Mouse (Mus musculus) kidney, postnatal 14 days (tissue): ENCODE measurements around the gene Hist3h2ba.
A peak's percentile ranks its signal among the peaks of the same experiment; 100 is the strongest.

Experiments
- DNase-seq: peaks from one replicate; pipeline ENCODE4 v3.0.0; 2022; ENCODE audit warnings: mixed read lengths

Hist3h2ba gene

GRCm38 (mm10) chr11:58991911-58992310, 43.2 kb downstream of the Hist3h2ba start:
- DNase-seq, result no peak

GRCm38 (mm10) chr11:58993091-58993670, 44.5 kb downstream of the Hist3h2ba start:
- DNase-seq, result no peak

- peak; percentile 75 for DNase-seq
Measured at GRCm38 (mm10) chr11:58994337-58994826, 45.7 kb downstream of the Hist3h2ba start.

- no peak for DNase-seq
Measured at GRCm38 (mm10) chr11:58995061-58995806, 46.5 kb downstream of the Hist3h2ba start.

- DNase-seq, result no peak
Measured at GRCm38 (mm10) chr11:58995807-58996370, 47.2 kb downstream of the Hist3h2ba start.

- DNase-seq, result no peak
Measured at GRCm38 (mm10) chr11:58997541-58997940, 48.8 kb downstream of the Hist3h2ba start.
